Mouse (Mus musculus): Measurements from ENCODE around the gene Sv2b.

- TF ChIP-seq CTCF (IDR thresholded peaks at IDR 0.05; ENCODE audit: control insufficient read depth, insufficient read depth, low read length), result no peak
- no peak for TF ChIP-seq POLR2A (IDR thresholded peaks at IDR 0.05; ENCODE audit: borderline replicate concordance, control insufficient read depth, low read depth, low read length)
Observed at GRCm38 (mm10) chr7:75329740-75330142, 20.7 kb upstream of the Sv2b start.

All from bone marrow, adult 2 months (tissue).